Mouse (Mus musculus): ENCODE data around the gene Fam53b.

DNA sequence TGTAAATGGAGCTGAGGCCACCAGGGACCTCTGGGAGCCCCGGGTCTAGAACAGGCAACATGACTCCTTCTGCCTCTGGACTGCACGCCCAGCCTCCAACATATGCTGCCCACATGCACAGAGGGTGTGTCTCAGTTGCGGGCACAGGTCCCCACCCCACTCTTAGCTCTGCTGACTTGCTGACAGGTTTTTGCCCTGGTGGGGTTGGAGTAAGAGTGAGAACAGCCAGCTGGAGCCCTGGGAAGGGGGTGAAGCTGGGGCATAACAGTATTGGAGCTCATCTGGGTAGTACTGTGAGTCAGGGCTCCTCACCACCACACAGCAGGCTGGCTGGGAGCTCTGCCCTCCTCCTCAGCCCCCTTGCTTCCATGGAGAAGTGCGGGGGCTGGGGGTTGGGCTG, 113.6 kb downstream of the Fam53b start:
- TF ChIP-seq POLR2A (IDR thresholded peaks at IDR 0.05; ENCODE audit: extremely low read depth, insufficient read depth, low read length) (no peak), CTCF (IDR thresholded peaks at IDR 0.05; ENCODE audit: extremely low read depth, insufficient read depth, low read length) (no peak)
